Mouse (Mus musculus) left cerebral cortex, adult 2 months (tissue): ENCODE measurements at regions not wholly inside any gene's neighbourhood (a gene's known extent, or its start where the extent isn't known, plus 50 kb on each side); places are given as distances from the start of the nearest gene placed in this dataset.
"Not testable (repeated sequence)": the region's sequence is repeated elsewhere in the genome, so short reads cannot be mapped to it uniquely, and the experiment has no call there.

ENCODE experiments used
- DNase-seq, 2 experiments: peaks; one replicate each; pipeline ENCODE4 v3.0.0; 2021 to 2022; ENCODE audit warnings: low spot score in 2 of 2, mixed read lengths in 1 of 2; ENCODE audit errors: extremely low spot score in 1 of 2
- H3K27ac ChIP-seq: fragments of 200-600 bp; 2 replicates; pipeline ENCODE4 v1.8.1; 2022
- H3K4me3 ChIP-seq: fragments of 200-600 bp; 2 replicates; pipeline ENCODE4 v1.8.1; 2022
- CTCF ChIP-seq: fragments of 200-600 bp; IDR thresholded peaks from 2 replicates; pipeline ENCODE4 v1.8.1; 2022; ENCODE audit warnings: antibody characterized with exemption, mild to moderate bottlenecking, moderate library complexity
- intact Hi-C: fragments of 180-260 bp; cut with DNase I; formaldehyde crosslinking; loops from one replicate; pipeline ENCODE4 v1.15.1; 2025

DNA sequence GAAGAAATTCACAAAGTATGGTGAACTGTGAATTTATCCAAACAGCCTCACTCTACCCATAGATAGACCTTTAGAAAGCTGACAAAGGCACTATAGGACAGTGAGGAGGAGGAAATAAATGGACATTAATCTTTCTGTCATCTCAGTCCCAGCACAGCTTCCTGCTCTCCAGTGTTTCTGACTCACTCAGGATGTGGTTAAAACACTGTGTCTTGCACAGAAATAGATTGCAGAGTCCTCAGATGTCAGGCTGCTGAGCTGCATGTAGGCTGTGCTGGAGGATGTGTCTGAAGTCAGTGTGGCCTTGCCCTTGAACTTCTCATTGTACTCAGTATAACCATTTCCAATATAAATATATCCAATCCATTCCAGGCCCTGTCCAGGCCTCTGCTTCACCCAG, 735.6 kb upstream of the Zfp386 start:
- Histone ChIP-seq H3K4me3 (no peak overlapping the region), H3K27ac (no peak overlapping the region)
- intact Hi-C loops = no loop called here
- no peak for DNase-seq
- no peak for TF ChIP-seq CTCF

DNA sequence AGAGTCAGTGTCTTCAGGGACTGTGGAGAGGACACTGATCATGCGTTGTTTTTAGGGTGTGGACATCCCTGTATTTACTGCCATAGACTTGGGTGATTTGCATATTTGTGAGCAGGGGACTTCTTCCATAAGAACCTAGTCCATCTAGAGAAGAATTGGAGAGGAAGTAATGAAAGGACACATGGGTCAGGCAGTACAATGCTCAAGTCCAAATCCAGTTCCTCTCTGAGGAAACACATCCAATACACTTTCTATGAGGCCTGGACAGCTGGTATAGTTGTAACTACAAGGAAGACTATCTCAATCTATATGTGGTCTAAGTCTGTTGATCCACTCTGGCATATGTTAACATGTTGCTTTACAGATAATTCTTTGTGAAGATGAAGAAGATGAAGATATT, 734.9 kb upstream of the Zfp386 start:
- H3K27ac ChIP-seq, DNase-seq, intact Hi-C loops, H3K4me3 ChIP-seq: not testable (repeated sequence)

- H3K4me3 ChIP-seq, intact Hi-C loops, DNase-seq, H3K27ac ChIP-seq: not testable (repeated sequence)
Measured at GRCm38 (mm10) chr12:115320641-115321040, 726.9 kb upstream of the Zfp386 start.

DNA sequence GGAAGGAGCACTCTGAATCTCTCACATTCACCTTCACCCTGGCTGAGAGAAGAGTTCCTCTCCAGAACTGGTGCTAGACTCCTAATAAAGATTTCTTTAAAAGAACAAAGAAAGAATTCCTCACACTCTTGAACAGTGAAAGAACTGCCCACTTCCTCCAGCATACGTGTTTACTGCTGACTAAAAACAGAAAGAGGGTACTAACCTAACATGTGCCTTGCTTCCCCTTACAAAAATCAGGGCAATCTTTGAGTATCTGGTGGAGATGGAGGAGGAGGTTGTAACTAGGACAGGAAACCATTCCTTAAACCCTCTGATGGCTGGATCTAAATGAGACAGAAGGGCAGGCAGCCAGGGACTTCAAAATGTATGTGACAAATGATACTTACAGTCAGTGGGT, 719.1 kb upstream of the Zfp386 start:
- TF ChIP-seq CTCF = no peak
- intact Hi-C loops = no loop called here
- DNase-seq = no peak
- Histone ChIP-seq H3K27ac (no peak overlapping the region), H3K4me3 (no peak overlapping the region)

DNA sequence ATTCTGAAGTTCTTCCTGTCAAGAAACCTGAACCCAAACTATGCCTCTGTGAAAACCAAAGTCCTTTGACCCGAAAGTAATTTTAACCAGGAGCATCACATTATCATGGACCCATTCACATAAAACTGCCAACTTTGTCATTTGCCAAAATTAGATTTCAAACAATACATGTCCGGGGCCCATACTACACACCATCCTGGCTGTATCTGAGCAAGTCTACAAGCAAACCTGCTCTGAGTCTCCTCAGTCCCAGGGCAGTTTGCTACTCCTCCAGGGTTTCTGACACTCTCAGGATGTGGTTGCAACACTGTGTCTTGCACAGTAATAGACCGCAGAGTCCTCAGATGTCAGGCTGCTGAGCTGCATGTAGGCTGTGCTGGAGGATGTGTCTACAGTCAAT, 712.8 kb upstream of the Zfp386 start:
- intact Hi-C loops, DNase-seq, H3K4me3 ChIP-seq, H3K27ac ChIP-seq: not testable (repeated sequence)

DNA sequence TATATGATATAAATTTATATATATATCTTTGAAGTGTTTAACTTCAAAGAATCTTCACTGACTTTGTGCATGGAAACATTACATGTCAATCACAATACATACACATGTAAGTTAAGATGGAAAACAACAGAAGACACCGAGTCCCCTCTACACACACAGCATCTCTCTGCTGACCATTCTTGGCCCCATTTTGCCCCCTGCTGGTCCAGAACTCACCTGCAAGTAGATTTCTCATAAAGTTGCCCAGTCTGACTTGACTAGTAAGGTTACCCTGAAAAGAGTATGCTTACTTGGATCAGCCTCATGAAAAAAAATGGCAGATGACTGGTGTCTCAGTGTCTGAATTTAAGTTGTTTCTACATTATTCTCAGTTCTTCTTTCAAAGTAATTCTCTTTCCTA, 710.9 kb upstream of the Zfp386 start:
- DNase-seq = no peak
- H3K27ac ChIP-seq = no peak overlapping the region
- no peak overlapping the region for H3K4me3 ChIP-seq
- no peak for TF ChIP-seq CTCF
- intact Hi-C loops = no loop called here

DNA sequence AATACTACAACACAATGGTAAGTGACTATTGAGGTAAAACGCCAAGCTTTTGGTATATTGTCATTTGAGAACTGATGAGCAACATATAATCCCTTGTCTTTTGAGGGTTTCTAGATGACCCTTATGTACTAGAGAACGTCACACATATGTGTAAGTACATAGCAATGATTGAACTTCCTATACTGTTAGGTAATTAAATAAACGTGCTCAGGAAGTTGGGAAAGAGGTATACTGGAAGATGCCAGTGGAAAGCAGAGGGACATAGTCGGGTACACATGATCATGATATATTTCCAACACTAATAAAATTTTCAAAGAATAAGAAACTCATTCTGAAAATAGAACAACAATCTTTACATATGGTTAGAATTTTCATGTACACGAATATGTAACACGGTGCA, 701.4 kb upstream of the Zfp386 start:
- H3K4me3 ChIP-seq, H3K27ac ChIP-seq, DNase-seq, intact Hi-C loops: not testable (repeated sequence)

DNA sequence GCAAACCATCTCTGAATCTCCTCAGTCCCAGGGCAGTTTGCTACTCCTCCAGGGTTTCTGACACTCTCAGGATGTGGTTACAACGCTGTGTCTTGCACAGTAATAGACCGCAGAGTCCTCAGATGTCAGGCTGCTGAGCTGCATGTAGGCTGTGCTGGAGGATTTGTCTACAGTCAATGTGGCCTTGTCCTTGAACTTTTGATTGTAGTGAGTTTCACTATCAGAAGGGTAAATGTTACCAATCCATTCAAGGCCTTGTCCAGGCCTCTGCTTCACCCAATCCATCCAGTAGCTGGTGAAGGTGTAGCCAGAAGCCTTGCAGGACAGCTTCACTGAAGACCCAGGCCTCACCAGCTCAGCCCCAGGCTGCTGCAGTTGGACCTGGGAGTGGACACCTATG, 688.5 kb upstream of the Zfp386 start:
- H3K4me3 ChIP-seq, intact Hi-C loops, H3K27ac ChIP-seq, DNase-seq: not testable (repeated sequence)

DNA sequence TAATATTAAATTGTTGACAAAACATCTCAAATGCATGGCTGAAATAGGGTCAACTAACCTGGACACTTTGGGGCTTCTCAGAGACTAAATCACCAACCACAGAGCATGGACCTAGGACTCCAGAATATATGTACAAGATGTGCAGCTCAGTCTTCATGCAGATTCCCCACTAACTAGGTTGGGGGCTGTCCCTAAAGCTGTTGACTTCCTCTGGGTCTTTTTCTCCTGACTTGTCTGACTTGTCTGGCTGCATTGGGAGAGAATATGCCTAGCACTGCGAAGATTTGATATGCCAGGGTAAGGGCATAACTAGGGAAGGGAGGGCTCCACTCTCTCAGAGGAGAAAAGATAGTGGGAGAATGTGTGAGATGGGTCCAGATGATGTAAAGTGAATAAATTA, 681.9 kb upstream of the Zfp386 start:
- intact Hi-C loops, H3K27ac ChIP-seq, H3K4me3 ChIP-seq, DNase-seq: not testable (repeated sequence)

- DNase-seq, H3K27ac ChIP-seq, intact Hi-C loops, H3K4me3 ChIP-seq: not testable (repeated sequence)
Measured at GRCm38 (mm10) chr12:115371784-115372183, 675.7 kb upstream of the Zfp386 start.

GRCm38 (mm10) chr12:115373056-115373455, 674.5 kb upstream of the Zfp386 start:
- intact Hi-C loops, DNase-seq, H3K4me3 ChIP-seq, H3K27ac ChIP-seq: not testable (repeated sequence)

- intact Hi-C loops, H3K4me3 ChIP-seq, DNase-seq: not testable (repeated sequence)
Measured at GRCm38 (mm10) chr12:115386479-115386878, 661.0 kb upstream of the Zfp386 start.

GRCm38 (mm10) chr12:115404116-115404515, 643.4 kb upstream of the Zfp386 start:
- H3K27ac ChIP-seq = no peak overlapping the region
- no peak overlapping the region for H3K4me3 ChIP-seq
- DNase-seq = no peak
- TF ChIP-seq CTCF = no peak
- intact Hi-C loops = no loop called here

More at GRCm38 (mm10) chr12:115386479-115386878, 661.0 kb upstream of the Zfp386 start:
- H3K27ac ChIP-seq = not testable (repeated sequence)

DNA sequence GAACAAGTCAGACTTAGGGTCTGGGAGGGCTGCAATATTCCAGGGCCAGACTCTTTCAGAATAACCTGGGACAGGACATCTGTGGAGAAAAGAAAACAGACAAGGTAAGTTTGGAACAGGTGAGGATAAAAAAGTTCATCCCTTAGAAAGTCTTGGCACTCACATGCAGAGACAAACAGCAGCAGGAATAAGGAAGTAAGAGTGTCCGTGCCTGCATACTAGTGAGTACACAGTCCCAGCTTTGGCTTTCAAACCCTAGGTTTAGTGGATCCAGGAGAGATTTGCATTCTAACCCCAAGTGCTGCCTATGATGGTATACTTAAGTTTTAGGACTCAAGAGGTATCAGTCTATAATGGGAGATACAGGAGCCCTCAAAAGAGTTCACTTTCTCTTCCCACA, 642.9 kb upstream of the Zfp386 start:
- no peak overlapping the region for H3K27ac ChIP-seq
- no peak overlapping the region for H3K4me3 ChIP-seq
- no peak for DNase-seq
- intact Hi-C loops = no loop called here
- TF ChIP-seq CTCF = no peak

DNA sequence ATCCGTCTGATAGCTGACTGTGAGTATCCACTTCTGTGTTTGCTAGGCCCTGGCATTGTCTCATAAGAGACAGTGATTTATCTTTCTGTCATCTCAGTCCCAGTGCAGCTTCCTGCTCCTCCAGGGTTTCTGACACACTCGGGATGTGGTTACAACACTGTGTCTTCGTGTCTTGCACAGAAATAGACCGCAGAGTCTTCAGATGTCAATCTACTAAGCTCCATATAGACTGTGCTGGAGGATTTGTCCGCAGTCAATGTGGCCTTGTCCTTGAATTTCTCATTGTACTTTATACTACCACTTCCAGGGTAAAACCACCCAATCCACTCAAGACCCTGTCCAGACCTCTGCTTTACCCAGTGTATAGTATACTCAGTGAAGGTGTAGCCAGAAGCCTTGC, 601.3 kb upstream of the Zfp386 start:
- H3K27ac ChIP-seq, H3K4me3 ChIP-seq, DNase-seq, intact Hi-C loops: not testable (repeated sequence)

DNA sequence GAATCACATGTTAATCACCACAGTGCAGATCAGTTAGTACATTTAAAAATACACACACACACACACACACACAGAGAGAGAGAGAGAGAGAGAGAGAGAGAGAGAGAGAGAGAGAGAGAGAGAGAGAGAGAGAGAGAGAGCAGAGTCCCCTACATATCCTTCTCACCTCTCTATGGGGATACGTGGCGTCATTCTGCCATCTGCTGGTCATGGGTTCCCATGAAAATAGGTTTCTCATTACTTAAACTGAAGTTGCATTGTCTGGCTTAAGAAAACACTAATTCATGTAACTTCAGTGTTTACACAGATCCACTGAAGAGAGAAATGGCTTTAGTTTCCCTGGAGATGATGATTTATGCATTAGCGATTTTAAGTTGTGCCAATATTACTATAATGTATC, 594.9 kb upstream of the Zfp386 start:
- H3K27ac ChIP-seq, H3K4me3 ChIP-seq, DNase-seq, intact Hi-C loops: not testable (repeated sequence)

DNA sequence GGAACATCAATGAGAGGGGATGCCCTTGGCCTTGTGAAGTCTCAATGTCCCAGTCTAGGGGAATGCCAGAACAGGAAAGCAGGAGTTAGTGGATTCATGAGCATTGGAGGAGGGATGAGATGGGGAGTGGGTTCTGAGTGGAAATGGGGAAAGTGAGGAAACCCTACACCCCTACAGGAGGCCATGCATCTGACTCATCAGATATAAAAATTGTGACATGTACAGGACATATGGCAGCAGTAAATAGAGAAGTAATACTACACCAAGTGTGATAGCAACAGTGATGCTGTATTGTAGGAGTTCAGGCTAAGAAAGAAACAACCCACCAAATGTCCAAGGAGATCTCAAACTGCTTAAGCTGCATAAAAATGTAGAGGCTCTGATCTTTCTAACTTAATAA, 582.7 kb upstream of the Zfp386 start:
- DNase-seq, H3K27ac ChIP-seq, intact Hi-C loops, H3K4me3 ChIP-seq: not testable (repeated sequence)

DNA sequence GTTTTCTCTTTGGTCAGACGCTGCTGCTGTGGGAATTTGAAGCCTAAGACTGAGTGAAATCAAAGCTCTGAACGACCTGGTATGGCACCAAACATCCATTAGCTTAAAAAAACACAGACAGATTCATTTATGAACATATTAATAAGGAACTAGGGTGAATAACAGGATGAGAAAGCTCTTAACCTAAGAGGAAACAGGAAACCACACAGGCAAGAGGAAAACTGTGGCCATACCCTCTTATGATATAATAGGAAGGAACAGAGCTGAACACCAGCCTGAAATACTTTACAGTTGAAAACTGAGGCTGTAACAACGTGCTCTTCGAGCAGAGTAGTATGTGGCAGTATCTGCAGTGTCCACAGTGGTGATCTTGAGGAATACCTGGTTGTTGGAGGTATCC, 579.5 kb upstream of the Zfp386 start:
- H3K27ac ChIP-seq, intact Hi-C loops: not testable (repeated sequence)

More for the DNA sequence above, 579.5 kb upstream of the Zfp386 start:
- not testable (repeated sequence) for DNase-seq, H3K4me3 ChIP-seq
